Mouse (Mus musculus) cortical plate, adult 2 months (tissue): ENCODE measurements around the gene Zmiz1. TPM values are rescaled to one million over a fixed set of nuclear protein-coding genes. Genes with fewer than 3 reads are reported as not detected.

Experiments
- H3K27ac ChIP-seq: fragments of 200-500 bp; 2 replicates; pipeline ENCODE4 v1.5.1; 2012; ENCODE audit warnings: low read length, control low read depth, inconsistent platforms; ENCODE audit not compliant: insufficient read depth
- H3K4me1 ChIP-seq: fragments of 200-500 bp; 2 replicates; pipeline ENCODE4 v1.6.1; 2011; ENCODE audit warnings: low read length; ENCODE audit not compliant: control insufficient read depth, insufficient read depth
- H3K4me3 ChIP-seq: fragments of 200-500 bp; 2 replicates; pipeline ENCODE4 v1.5.1; 2011; ENCODE audit warnings: mild to moderate bottlenecking, low read length, control low read depth; ENCODE audit not compliant: insufficient read depth
- CTCF ChIP-seq: fragments of 200-500 bp; IDR thresholded peaks from 2 replicates; pipeline ENCODE4 v1.5.1; 2011; ENCODE audit warnings: mild to moderate bottlenecking, control low read depth, low read length; ENCODE audit not compliant: insufficient read depth; ENCODE audit errors: extremely low read depth
- POLR2A ChIP-seq: fragments of 200-500 bp; IDR thresholded peaks from 2 replicates; pipeline ENCODE4 v1.6.1; 2011; ENCODE audit warnings: mild to moderate bottlenecking, low read length, control low read depth; ENCODE audit not compliant: insufficient read depth; ENCODE audit errors: extremely low read depth
- polyA plus RNA-seq: library from polyadenylated mRNA; depleted of rRNA; stranded (reverse); fragments of >200 nt; gene quantifications from 2 replicates; pipeline ENCODE4 v1.2.3, GENCODE M21; 2012

Gene Zmiz1
- polyA plus RNA-seq, 1 experiment, result 36.9 TPM

GRCm38 (mm10) chr14:25488097-25488613 lies 29.2 kb downstream of the Zmiz1 start:
- no peak for TF ChIP-seq POLR2A
- TF ChIP-seq CTCF, result 0 out of 2 replicates have a peak, but pooled peaks have one; percentile 6
- Histone ChIP-seq H3K4me1 (peaks cover 5% of the 10 kb centered on the region), H3K27ac (peak overlapping the region; percentile 43; the same call in 1 of the 2 replicates), H3K4me3 (no peak overlapping the region)

- Histone ChIP-seq H3K4me3 (no peak overlapping the region), H3K27ac (no peak overlapping the region), H3K4me1 (peaks cover 8% of the 10 kb centered on the region)
- TF ChIP-seq POLR2A, result no peak
- no peak for TF ChIP-seq CTCF
Observed at GRCm38 (mm10) chr14:25489336-25490078, 30.5 kb downstream of the Zmiz1 start.

- H3K4me1 ChIP-seq, result peaks cover 8% of the 10 kb centered on the region
- H3K4me3 ChIP-seq, result no peak overlapping the region
- TF ChIP-seq POLR2A (no peak), CTCF (no peak)
- no peak overlapping the region for H3K27ac ChIP-seq
Observed at GRCm38 (mm10) chr14:25491961-25492360, 33.0 kb downstream of the Zmiz1 start.

- peaks cover 7% of the 10 kb centered on the region for H3K4me1 ChIP-seq
- no peak overlapping the region for H3K27ac ChIP-seq
- no peak overlapping the region for H3K4me3 ChIP-seq
- TF ChIP-seq POLR2A (no peak), CTCF (no peak)
Observed at GRCm38 (mm10) chr14:25492567-25493279, 33.7 kb downstream of the Zmiz1 start.

- no peak overlapping the region for H3K4me3 ChIP-seq
- no peak overlapping the region for H3K27ac ChIP-seq
- H3K4me1 ChIP-seq, result peaks cover 11% of the 10 kb centered on the region
- TF ChIP-seq CTCF (no peak), POLR2A (no peak)
Observed at GRCm38 (mm10) chr14:25493301-25494241, 34.6 kb downstream of the Zmiz1 start.

GRCm38 (mm10) chr14:25494778-25495177 lies 35.8 kb downstream of the Zmiz1 start:
- Histone ChIP-seq H3K27ac (no peak overlapping the region), H3K4me1 (peaks cover 11% of the 10 kb centered on the region), H3K4me3 (no peak overlapping the region)
- TF ChIP-seq CTCF (no peak), POLR2A (no peak)

- H3K27ac ChIP-seq, result no peak overlapping the region
- TF ChIP-seq CTCF (no peak), POLR2A (no peak)
- no peak overlapping the region for H3K4me3 ChIP-seq
- H3K4me1 ChIP-seq, result peaks cover 11% of the 10 kb centered on the region
Observed at GRCm38 (mm10) chr14:25496116-25496515, 37.1 kb downstream of the Zmiz1 start.

- Histone ChIP-seq H3K27ac (no peak overlapping the region), H3K4me1 (peaks cover 11% of the 10 kb centered on the region), H3K4me3 (no peak overlapping the region)
- TF ChIP-seq POLR2A (no peak), CTCF (no peak)
Observed at GRCm38 (mm10) chr14:25496989-25497388, 38.0 kb downstream of the Zmiz1 start.

GRCm38 (mm10) chr14:25497596-25497995 lies 38.6 kb downstream of the Zmiz1 start:
- Histone ChIP-seq H3K4me3 (no peak overlapping the region), H3K27ac (no peak overlapping the region), H3K4me1 (peaks cover 11% of the 10 kb centered on the region)
- TF ChIP-seq POLR2A (no peak), CTCF (no peak)
